Comparison of ENCODE assay signal across 1 mouse cellular context in the genomic region with DNA sequence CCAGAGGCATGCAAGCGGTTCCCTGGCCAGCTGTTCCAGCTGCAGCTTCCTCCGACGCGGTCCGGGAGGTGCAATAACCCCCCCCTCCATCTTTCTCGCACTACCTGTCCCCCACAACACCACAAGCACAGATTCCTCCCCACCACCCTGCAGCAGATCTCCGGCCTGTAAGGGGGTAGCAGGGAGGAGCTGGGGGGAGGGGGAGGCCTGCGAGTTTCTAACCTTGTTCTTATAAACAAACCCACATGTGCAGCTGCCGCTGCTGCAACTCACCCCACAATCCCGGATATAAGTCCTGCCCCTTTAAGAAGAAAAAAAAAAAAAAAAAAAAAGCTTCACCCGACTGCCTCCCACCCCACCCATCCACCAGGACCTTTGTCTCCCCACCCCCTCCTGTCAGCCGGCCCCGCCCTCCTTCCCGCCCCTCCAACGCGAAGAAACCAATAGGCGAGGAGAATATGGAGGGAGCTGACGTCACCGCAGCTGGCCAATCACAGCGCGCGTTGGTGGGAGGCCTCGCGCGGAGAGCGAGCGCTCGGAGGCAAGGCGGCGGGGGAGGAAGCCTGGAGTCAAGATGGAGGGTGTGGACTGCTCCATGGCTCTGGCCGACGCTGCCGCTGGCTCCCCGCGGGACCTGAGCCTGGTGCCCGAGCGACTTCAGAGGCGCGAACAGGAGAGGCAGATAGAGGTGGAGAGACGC.
A peak's percentile ranks its signal among the peaks of the same experiment; 100 is the strongest.
TF ChIP-seq lines count a peak whose summit lies in the region.

A gene (plus strand): TSS at position 569 of the 700 bp plus-strand sequence.

TF ChIP-seq in MEL, 35 proteins besides CTCF, POLR2A, EP300 and RAD21 (continued from another document):
- TF ChIP-seq MYB (IDR thresholded peaks at IDR 0.05; ENCODE audit: low read depth, low read length), result no peak
- TF ChIP-seq KAT2A (conservative IDR thresholded peaks at IDR 0.05; ENCODE audit: low read depth, low read length), result peak; percentile 51; the same call in 1 of the 2 replicates
- TF ChIP-seq ETS1 (IDR thresholded peaks at IDR 0.05; ENCODE audit: low read depth, low read length), result peak; percentile 55
TF ChIP-seq in MEL: peak in this region for 17.
